Mouse (Mus musculus) common myeloid progenitor, adult 5-6 weeks (primary cell): Measurements from ENCODE around the gene Ndufs4. TPM values are rescaled to one million over a fixed set of nuclear protein-coding genes. Genes with fewer than 3 reads are reported as not detected.
"Not testable (repeated sequence)": the region's sequence is repeated elsewhere in the genome, so short reads cannot be mapped to it uniquely, and the experiment has no call there.

Experiments
- ATAC-seq: replicated peaks from 2 replicates; pipeline ENCODE4 v1.8.0; 2016; ENCODE audit warnings: low read depth, mild to moderate bottlenecking, moderate TSS enrichment, inconsistent platforms; ENCODE audit not compliant: poor library complexity, severe bottlenecking
- total RNA-seq: library from RNA; stranded (forward); fragments of 200-1000, 187-1606 nt; gene quantifications from 2 replicates; pipeline ENCODE4 v1.2.3, GENCODE M21; 2017

The Ndufs4 gene
- total RNA-seq, 1 experiment from 2014 or later, result 148 TPM

GRCm38 (mm10) chr13:114344220-114344973 is 43.7 kb downstream of the Ndufs4 start:
- no peak; the same call in 1 of the 2 replicates for ATAC-seq

- no peak for ATAC-seq
Measured at GRCm38 (mm10) chr13:114343001-114343400, 45.1 kb downstream of the Ndufs4 start.

GRCm38 (mm10) chr13:114319835-114320389 is 68.1 kb downstream of the Ndufs4 start:
- no peak for ATAC-seq

- no peak for ATAC-seq
Measured at GRCm38 (mm10) chr13:114319136-114319535, 68.9 kb downstream of the Ndufs4 start.

- no peak for ATAC-seq
Measured at GRCm38 (mm10) chr13:114315374-114315773, 72.7 kb downstream of the Ndufs4 start.

- ATAC-seq, result no peak
Measured at GRCm38 (mm10) chr13:114314953-114315352, 73.1 kb downstream of the Ndufs4 start.

GRCm38 (mm10) chr13:114310591-114310990 is 77.5 kb downstream of the Ndufs4 start:
- no peak for ATAC-seq

DNA sequence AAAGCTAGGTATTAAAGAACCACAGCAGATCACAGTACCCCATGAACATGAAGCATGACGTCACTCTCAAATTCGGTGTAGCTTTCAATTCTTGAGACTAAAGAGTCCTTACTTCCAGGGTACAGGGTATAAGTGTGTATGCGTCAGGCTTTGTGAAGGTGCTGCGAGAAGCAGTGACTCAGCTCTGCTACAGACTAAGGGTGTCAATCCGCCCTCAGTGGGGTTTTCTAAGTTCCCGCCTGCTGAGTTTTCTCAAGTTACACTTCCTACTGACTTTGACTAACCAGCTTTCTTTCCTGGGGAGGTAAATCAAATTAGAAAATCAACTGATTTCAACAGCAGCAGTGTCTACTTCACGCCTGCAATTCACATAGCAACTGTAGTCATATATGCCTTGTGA is 83.4 kb downstream of the Ndufs4 start:
- no peak for ATAC-seq

GRCm38 (mm10) chr13:114303466-114304175 is 84.4 kb downstream of the Ndufs4 start:
- ATAC-seq, result no peak

DNA sequence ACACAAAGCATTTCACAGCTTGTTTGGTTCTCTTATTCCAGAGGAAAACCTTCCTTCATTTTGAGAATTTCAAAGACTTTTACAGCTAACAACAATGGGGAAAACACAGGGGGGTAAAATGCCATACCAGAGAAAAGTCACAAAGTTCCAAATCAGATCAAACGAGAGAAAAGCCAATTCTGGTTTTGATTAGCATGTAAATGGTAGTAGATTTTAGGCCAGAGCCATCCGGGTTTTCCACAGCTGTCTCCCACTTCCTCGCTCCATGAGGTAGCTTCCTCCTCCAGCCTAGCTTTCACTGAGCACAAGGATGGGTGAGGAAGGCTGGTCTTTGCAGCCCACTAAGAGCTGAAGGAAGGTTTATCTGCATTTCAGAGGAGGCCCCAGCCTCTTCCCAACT is 90.3 kb downstream of the Ndufs4 start:
- ATAC-seq, result no peak

DNA sequence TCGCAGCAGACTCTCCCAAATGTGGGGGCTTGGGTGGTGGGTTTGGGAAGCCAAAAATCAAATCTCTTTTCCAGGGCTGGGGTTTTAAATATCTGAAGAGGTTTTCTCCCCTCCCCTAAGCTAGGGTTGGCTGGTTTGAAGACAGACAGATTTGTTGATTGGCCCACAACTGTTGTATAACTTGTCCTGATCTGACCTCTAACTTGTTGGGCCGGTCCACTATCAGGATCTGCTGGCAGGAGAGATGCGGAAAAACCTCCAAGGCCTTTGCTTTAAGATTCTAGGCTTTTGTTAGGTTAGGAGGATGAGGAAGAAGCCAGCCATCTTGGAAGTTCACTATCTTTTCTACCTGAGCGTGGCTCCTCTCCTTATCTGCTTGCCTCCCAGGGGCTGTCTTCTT is 91.5 kb downstream of the Ndufs4 start:
- ATAC-seq, result no peak

GRCm38 (mm10) chr13:114289411-114289810 is 98.6 kb downstream of the Ndufs4 start:
- no peak for ATAC-seq

DNA sequence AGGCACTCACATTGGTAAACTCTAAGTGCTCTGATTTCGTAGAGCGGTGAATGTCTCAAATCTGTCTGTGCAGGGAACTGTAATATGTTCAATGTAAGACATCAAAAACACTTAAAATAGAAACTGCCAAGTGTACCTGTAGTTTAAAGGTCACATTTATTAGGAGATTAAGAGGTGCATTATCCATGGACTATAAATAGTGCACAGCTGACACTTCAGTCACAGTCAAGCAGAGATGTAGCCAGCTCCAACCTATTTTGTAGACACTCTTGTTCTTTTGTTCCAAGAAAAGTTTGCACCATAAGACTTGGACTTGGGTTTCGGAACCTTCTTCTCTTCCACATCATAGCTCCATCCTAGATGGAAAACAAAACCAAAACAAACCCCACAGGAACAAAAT is 99.5 kb downstream of the Ndufs4 start:
- no peak for ATAC-seq

- not testable (repeated sequence) for ATAC-seq
Measured at GRCm38 (mm10) chr13:114278690-114279089, 109.4 kb downstream of the Ndufs4 start.

- no peak for ATAC-seq
Measured at GRCm38 (mm10) chr13:114277277-114277676, 110.8 kb downstream of the Ndufs4 start.

DNA sequence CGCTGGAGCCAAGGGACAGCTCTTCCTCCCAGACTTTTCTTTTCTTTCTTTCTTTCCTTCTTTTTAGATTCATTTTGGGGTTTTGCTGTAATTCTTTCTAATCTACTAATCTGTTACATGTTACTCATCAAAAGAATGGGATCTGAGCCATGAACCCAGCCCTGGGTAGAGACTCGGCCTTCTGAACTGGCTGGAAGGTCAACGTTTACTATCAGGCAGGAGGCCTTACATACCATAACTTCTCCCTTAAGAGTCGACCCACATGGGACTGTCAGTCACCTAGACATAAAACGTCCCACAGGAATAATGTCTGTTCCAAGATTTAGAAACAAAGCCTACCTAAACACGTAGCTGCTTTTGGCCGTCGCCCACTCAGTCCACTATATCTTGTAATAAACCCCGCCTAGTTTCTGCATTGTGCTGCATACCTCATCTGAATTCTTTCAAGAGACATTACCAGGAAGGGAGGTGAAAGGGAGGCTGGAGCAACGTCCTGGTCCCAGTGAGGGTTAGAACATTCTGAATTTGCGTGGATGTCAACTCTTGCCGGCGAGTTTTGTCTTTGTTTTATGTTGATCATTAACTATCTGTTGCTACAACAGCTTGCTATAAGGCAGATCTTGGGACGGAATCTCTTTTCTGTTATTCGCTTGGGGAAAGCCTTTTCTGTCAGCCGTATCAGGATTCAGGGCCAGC is 116.5 kb downstream of the Ndufs4 start:
- no peak for ATAC-seq

DNA sequence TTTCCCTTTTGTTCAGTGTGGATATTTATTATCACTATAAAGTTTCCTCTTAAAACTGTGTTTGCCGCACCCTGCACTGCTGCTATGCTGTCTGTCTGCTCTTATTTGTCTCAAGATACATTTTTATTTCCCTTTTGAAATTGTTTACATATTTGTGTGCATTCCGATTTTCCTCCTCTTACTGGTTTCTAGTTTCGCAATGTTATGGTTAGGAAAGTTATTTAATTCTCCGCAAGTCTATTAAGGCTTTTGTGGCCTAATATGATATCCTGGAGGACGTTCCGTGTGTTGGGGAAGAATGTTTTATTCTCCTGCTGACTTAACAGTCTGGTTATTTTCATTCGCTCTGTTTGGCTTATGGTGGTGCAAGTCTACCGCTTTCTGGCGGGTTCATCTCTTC is 120.3 kb downstream of the Ndufs4 start:
- ATAC-seq, result no peak

- no peak for ATAC-seq
Measured at GRCm38 (mm10) chr13:114260486-114261205, 127.4 kb downstream of the Ndufs4 start.

GRCm38 (mm10) chr13:114254697-114255096 is 133.4 kb downstream of the Ndufs4 start:
- no peak for ATAC-seq
